Mouse (Mus musculus): ENCODE data around the gene Gm26992. TPM values are rescaled to one million over a fixed set of nuclear protein-coding genes. Genes with fewer than 3 reads are reported as not detected.
"Not testable (repeated sequence)": the region's sequence is repeated elsewhere in the genome, so short reads cannot be mapped to it uniquely, and the experiment has no call there.

Gm26992 gene
- polyA plus RNA-seq, 1 experiment = not detected

DNA sequence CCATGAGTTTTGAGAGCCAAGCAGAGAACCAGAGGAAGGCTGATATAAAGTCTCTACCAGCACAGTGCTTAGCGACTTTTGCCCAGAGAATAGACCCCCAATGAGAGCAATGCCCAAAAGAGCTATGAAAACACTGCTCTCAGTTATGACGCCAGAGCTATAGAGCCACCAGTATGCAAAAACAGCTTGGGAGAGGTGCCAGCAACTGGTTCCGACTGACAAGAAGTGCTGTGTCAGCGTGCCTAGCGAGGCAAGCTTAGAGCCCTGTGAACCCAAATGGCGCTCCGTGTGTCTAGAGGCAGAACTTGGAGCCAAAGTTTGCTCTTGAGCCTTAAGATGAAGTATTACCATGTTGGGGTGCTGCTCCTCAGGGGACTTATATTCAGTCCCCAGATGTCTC is 5.9 kb downstream of the Gm26992 start:
- Histone ChIP-seq H3K36me3 (ENCODE audit: control insufficient read depth, insufficient read depth, low read length) (no peaks in the 10 kb centered on the region), H3K4me3 (ENCODE audit: insufficient read depth, low read depth, low read length) (no peak overlapping the region), H3K27me3 (replicated peaks; ENCODE audit: control insufficient read depth, insufficient read depth, low read length) (no peaks in the 10 kb centered on the region), H3K27ac (ENCODE audit: insufficient read depth, low read depth, low read length) (no peak overlapping the region), H3K4me1 (ENCODE audit: control insufficient read depth, insufficient read depth, low read length) (no peaks in the 10 kb centered on the region)
- DNase-seq = peak; percentile 4
- 60% methylated on average over 7 of the region's 7 CpGs for WGBS
- TF ChIP-seq POLR2A (IDR thresholded peaks at IDR 0.05; ENCODE audit: low read depth, low read length) = no peak
- no peak for TF ChIP-seq CTCF (conservative IDR thresholded peaks at IDR 0.05; ENCODE audit: insufficient read depth, insufficient read length, low read depth, low read length)

DNA sequence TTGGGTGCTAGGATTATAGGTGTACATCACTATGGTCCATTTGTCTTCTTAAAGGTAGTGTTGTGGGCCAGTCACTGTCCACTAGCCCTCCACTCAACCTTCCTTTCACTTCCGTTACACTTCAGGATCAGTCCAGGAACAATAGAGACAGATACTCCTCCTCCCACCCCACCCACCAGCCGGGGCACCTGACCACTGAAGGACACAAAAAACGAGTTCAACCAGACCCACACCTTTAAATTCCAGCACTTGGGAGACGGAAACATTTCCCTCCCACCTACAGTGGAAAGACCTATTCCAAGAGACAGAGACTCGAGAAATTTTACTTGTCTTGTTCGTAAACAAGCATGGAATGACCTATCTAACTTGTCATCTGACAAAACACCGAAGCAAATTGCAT is 10.5 kb downstream of the Gm26992 start:
- Histone ChIP-seq H3K4me3 (ENCODE audit: insufficient read depth, low read depth, low read length) (no peak overlapping the region), H3K36me3 (ENCODE audit: control insufficient read depth, insufficient read depth, low read length) (no peaks in the 10 kb centered on the region), H3K27me3 (replicated peaks; ENCODE audit: control insufficient read depth, insufficient read depth, low read length) (no peaks in the 10 kb centered on the region), H3K4me1 (ENCODE audit: control insufficient read depth, insufficient read depth, low read length) (no peaks in the 10 kb centered on the region), H3K27ac (ENCODE audit: insufficient read depth, low read depth, low read length) (no peak overlapping the region)
- WGBS = 61% methylated on average over 7 of the region's 7 CpGs
- DNase-seq = no peak
- TF ChIP-seq CTCF (conservative IDR thresholded peaks at IDR 0.05; ENCODE audit: insufficient read depth, insufficient read length, low read depth, low read length) = no peak
- no peak for TF ChIP-seq POLR2A (IDR thresholded peaks at IDR 0.05; ENCODE audit: low read depth, low read length)

DNA sequence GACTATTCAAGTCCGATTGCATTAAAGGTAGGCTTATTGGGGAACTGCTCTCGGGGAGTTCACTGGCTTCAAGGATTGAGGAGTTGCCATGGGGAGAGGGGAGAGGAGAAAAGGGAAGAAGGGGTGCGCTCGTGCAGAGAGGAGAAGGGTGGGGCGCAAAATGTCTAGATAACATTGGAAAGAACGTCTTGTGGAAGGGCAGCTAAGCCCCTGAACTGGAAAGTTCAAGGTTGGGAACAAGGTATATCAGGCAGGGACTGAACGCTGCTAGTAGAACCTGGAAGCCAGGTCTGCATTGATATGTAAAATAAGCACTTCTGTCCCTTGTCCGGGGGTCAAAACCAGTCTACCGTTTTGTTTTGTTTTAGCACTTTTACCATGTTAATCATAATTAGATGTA is 16.2 kb downstream of the Gm26992 start:
- H3K4me3 ChIP-seq (ENCODE audit: insufficient read depth, low read depth, low read length) = no peak overlapping the region
- DNase-seq = no peak
- TF ChIP-seq POLR2A (IDR thresholded peaks at IDR 0.05; ENCODE audit: low read depth, low read length) (no peak), CTCF (conservative IDR thresholded peaks at IDR 0.05; ENCODE audit: insufficient read depth, insufficient read length, low read depth, low read length) (no peak)
- no peaks in the 10 kb centered on the region for H3K27me3 ChIP-seq (replicated peaks; ENCODE audit: control insufficient read depth, insufficient read depth, low read length)
- H3K4me1 ChIP-seq (ENCODE audit: control insufficient read depth, insufficient read depth, low read length) = no peaks in the 10 kb centered on the region
- H3K36me3 ChIP-seq (ENCODE audit: control insufficient read depth, insufficient read depth, low read length) = no peaks in the 10 kb centered on the region
- WGBS = 26% methylated on average over 9 of the region's 9 CpGs
- no peak overlapping the region for H3K27ac ChIP-seq (ENCODE audit: insufficient read depth, low read depth, low read length)

DNA sequence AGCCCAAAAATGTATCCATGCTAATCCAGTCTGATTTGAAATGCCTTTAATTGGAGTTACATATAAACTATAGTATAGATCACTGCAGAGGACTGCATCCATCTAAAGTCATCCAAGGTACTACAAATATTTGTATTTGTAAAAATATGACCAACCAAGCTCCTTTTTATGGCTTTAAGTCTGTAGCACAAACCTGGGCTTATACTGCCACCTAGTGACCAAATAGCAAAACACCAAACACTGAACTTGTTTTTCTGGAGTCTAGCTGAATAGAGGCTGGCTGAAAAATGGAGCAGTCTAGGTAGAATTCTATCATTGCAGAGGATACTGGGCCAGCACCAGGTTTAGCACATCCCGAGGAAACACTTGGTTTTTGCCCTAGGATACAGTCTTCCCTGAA is 19.0 kb downstream of the Gm26992 start:
- TF ChIP-seq CTCF (conservative IDR thresholded peaks at IDR 0.05; ENCODE audit: insufficient read depth, insufficient read length, low read depth, low read length) (no peak), POLR2A (IDR thresholded peaks at IDR 0.05; ENCODE audit: low read depth, low read length) (no peak)
- DNase-seq = peak; percentile 27
- Histone ChIP-seq H3K36me3 (ENCODE audit: control insufficient read depth, insufficient read depth, low read length) (no peaks in the 10 kb centered on the region), H3K27me3 (replicated peaks; ENCODE audit: control insufficient read depth, insufficient read depth, low read length) (no peaks in the 10 kb centered on the region), H3K4me3 (ENCODE audit: insufficient read depth, low read depth, low read length) (no peak overlapping the region), H3K27ac (ENCODE audit: insufficient read depth, low read depth, low read length) (no peak overlapping the region), H3K4me1 (ENCODE audit: control insufficient read depth, insufficient read depth, low read length) (no peaks in the 10 kb centered on the region)
- WGBS = 0% methylated on average over 1 of the region's 1 CpGs

DNA sequence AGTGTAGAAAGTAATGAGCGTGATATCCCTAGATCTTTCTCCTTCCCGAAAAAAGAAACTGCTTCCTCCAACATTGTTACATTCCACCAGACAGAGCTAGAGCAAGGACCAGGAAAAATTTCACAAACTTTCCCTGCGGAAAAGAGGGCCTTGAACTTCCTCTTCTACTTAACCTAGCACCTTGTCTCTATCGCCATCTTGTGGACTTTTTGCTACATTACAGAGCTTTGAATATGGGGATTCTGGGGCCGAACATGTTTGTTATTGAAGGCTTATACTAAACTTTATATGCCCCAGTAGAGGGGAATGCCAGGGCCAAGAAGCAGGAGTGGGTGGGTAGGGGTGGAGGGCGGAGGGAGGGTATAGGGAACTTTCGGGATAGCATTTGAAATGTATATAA is 21.9 kb downstream of the Gm26992 start:
- H3K4me3 ChIP-seq (ENCODE audit: insufficient read depth, low read depth, low read length) = no peak overlapping the region
- no peak overlapping the region for H3K27ac ChIP-seq (ENCODE audit: insufficient read depth, low read depth, low read length)
- TF ChIP-seq POLR2A (IDR thresholded peaks at IDR 0.05; ENCODE audit: low read depth, low read length) (no peak), CTCF (conservative IDR thresholded peaks at IDR 0.05; ENCODE audit: insufficient read depth, insufficient read length, low read depth, low read length) (no peak)
- H3K27me3 ChIP-seq (replicated peaks; ENCODE audit: control insufficient read depth, insufficient read depth, low read length) = no peaks in the 10 kb centered on the region; the same call in 1 of the 2 replicates
- peak; percentile 36 for DNase-seq
- no peaks in the 10 kb centered on the region for H3K4me1 ChIP-seq (ENCODE audit: control insufficient read depth, insufficient read depth, low read length)
- H3K36me3 ChIP-seq (ENCODE audit: control insufficient read depth, insufficient read depth, low read length) = no peaks in the 10 kb centered on the region
- 42% methylated on average over 7 of the region's 7 CpGs for WGBS

DNA sequence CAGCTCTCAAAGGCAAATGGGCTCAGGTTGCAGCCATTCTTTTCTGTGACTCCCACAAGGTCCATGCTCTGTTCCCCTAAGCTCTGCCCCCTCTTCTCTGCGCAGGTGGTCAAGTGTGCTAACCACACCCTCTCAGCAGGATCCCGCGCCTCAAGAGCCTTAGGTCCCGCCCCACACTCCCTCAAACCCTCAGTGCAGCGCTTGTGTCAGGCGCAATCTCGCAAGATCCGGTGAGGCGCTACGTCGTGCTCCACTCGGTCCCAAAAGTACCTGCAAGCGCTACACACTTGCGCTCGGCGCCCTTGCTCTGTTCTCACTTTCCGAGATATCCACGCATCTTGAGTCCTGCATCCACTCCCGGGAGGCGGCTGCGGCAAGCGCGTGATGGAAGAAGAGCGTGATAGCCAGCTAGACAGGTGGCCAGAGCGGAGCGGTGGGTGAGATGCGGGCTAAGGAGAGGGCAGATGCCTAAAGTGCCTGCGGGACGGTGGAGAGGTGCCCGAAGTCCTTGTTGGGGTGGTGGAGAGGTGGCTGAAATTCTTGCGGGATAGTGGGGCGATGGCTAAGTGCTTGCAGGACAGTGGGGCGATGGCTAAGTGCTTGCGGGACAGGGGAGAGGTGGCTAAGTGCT is 25.8 kb downstream of the Gm26992 start:
- WGBS = 1% methylated on average over 34 of the region's 34 CpGs
- H3K4me3 ChIP-seq (ENCODE audit: insufficient read depth, low read depth, low read length) = peak overlapping the region; percentile 37
- no peaks in the 10 kb centered on the region for H3K4me1 ChIP-seq (ENCODE audit: control insufficient read depth, insufficient read depth, low read length)
- DNase-seq = peak; percentile 25
- no peak for TF ChIP-seq POLR2A (IDR thresholded peaks at IDR 0.05; ENCODE audit: low read depth, low read length)
- TF ChIP-seq CTCF (conservative IDR thresholded peaks at IDR 0.05; ENCODE audit: insufficient read depth, insufficient read length, low read depth, low read length) = no peak
- no peaks in the 10 kb centered on the region; the same call in 1 of the 2 replicates for H3K27me3 ChIP-seq (replicated peaks; ENCODE audit: control insufficient read depth, insufficient read depth, low read length)
- no peaks in the 10 kb centered on the region for H3K36me3 ChIP-seq (ENCODE audit: control insufficient read depth, insufficient read depth, low read length)
- no peak overlapping the region for H3K27ac ChIP-seq (ENCODE audit: insufficient read depth, low read depth, low read length)

DNA sequence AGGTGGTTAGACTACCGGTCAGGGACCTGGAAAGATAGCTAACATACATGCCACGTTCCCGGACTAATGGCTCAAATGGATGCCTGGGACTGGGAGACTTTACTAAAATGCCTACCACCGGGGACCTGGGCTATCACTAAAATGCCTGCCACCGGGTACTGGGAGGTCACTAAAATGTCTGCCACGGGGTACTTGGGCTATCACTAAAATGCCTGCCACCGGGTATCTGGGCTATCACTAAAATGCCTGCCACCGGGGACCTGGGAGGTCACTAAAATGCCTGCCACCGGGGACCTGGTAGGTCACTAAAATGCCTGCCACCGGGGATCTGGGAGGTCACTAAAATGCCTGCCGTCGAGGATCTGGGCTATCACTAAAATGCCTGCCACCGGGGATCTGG is 26.6 kb downstream of the Gm26992 start:
- not testable (repeated sequence) for DNase-seq; H3K36me3 ChIP-seq (ENCODE audit: control insufficient read depth, insufficient read depth, low read length); H3K4me1 ChIP-seq (ENCODE audit: control insufficient read depth, insufficient read depth, low read length); H3K4me3 ChIP-seq (ENCODE audit: insufficient read depth, low read depth, low read length); H3K27ac ChIP-seq (ENCODE audit: insufficient read depth, low read depth, low read length); H3K27me3 ChIP-seq (replicated peaks; ENCODE audit: control insufficient read depth, insufficient read depth, low read length)
- WGBS = 61% methylated on average over 10 of the region's 13 CpGs

DNA sequence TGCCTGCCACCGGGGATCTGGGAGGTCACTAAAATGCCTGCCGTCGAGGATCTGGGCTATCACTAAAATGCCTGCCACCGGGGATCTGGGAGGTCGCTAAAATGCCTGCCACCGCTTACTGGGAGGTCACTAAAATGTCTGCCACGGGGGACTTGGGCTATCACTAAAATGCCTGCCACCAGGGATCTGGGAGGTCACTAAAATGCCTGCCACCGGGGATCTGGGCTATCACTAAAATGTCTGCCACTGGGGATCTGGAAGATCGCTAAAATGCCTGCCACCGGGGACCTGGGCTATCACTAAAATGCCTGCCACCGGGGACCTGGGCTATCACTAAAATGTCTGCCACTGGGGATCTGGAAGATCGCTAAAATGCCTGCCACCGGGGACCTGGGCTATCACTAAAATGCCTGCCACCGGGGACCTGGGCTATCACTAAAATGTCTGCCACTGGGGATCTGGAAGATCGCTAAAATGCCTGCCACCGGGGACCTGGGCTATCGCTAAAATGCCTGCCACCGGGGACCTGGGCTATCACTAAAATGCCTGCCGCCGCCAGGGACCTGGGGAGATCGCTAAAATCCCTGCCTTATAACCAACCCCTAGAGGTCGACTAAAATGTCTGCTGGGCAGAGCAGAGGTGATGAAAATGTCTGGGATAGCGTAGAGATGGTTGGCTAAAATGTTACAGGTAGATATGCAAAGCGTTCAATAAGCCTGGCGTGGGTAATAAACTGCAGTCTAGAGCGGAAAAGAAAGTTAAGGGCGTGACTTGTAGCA is 27.3 kb downstream of the Gm26992 start:
- H3K36me3 ChIP-seq (ENCODE audit: control insufficient read depth, insufficient read depth, low read length); DNase-seq; H3K27ac ChIP-seq (ENCODE audit: insufficient read depth, low read depth, low read length); H3K4me1 ChIP-seq (ENCODE audit: control insufficient read depth, insufficient read depth, low read length); H3K27me3 ChIP-seq (replicated peaks; ENCODE audit: control insufficient read depth, insufficient read depth, low read length); H3K4me3 ChIP-seq (ENCODE audit: insufficient read depth, low read depth, low read length): not testable (repeated sequence)
- 96% methylated on average over 16 of the region's 27 CpGs for whole genome bisulfite sequencing
